Mouse (Mus musculus): ENCODE data around the gene Stk10. TPM values are rescaled to one million over a fixed set of nuclear protein-coding genes. Genes with fewer than 3 reads are reported as not detected.

The Stk10 gene
- polyA plus RNA-seq, 1 experiment from 2014 or later, result 1.6 TPM

DNA sequence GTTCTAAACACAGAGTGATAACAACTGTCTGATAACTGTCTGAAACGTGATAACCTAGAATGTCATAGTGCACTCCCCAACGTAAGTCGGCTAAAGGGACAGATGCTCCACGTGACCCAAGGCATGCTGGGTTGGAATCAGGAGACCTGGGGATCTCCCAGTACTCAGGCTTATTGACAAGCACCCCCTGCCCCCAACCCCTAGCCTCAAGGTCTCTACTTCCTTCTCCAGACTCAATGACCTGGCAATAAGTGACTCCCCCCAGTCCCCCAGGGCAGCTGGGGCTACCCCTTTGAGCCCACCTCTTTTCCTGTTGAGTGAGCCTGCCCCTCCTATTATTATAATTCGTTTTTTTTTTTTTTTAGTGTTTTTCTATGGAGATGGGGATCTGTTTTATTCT, 29.6 kb downstream of the Stk10 start:
- Histone ChIP-seq H3K4me2 (no peak overlapping the region), H3K4me3 (no peak overlapping the region), H3K9ac (no peak overlapping the region), H3K27me3 (no peaks in the 10 kb centered on the region), H3K27ac (no peak overlapping the region), H3K9me3 (no peaks in the 10 kb centered on the region), H3K4me1 (peaks cover 14% of the 10 kb centered on the region), H3K36me3 (no peaks in the 10 kb centered on the region)
- 66% methylated on average over 5 of the region's 5 CpGs for WGBS
- ATAC-seq (ENCODE audit: insufficient number of reproducible peaks, insufficient read depth, low FRiP score, low TSS enrichment, low read depth), result no peak

DNA sequence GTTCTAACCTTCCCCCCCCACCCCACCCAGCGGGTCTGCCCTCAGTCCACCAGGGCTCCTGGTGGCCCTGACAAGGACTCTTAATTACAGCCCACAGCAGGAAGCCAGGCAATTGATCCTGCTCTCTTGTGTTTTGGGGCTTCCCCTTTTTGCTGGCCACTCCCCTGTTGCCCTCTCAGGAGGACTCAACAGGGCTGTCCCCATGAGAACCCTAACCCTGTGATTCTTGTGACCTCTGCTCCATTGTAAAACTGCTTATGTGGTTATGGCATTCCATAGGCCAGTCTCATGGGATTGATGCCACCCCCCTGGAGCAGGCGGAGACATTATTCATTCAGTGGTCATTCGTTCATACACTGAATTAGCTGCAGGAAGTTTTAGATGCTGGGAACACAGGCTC, 30.6 kb downstream of the Stk10 start:
- no peak overlapping the region for H3K9ac ChIP-seq
- no peak overlapping the region for H3K27ac ChIP-seq
- WGBS, result 41% methylated on average over 3 of the region's 3 CpGs
- H3K4me1 ChIP-seq, result peaks cover 14% of the 10 kb centered on the region
- H3K27me3 ChIP-seq, result no peaks in the 10 kb centered on the region
- no peak for ATAC-seq (ENCODE audit: insufficient number of reproducible peaks, insufficient read depth, low FRiP score, low TSS enrichment, low read depth)
- no peak overlapping the region for H3K4me2 ChIP-seq
- H3K36me3 ChIP-seq, result no peaks in the 10 kb centered on the region
- no peaks in the 10 kb centered on the region for H3K9me3 ChIP-seq
- H3K4me3 ChIP-seq, result no peak overlapping the region

DNA sequence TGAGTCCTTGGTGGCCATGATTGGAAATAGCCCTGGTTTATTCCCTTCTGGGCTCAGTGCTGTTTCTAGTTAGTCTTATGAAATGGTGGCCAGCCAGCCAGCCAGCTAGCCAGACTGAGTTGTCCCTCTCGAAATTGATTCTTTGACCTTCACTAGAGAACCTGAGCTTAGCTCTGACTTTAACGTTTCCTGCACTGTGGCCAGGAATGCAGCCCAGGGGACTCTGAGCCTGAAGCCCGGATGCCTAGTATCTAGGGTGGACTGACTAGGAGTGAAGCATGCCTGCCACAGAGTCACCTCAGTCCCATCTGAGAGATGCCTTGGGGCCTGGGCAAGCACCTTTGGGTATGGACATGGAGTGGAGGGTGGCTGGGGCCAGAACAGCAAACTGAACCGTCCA, 31.5 kb downstream of the Stk10 start:
- Histone ChIP-seq H3K4me2 (no peak overlapping the region), H3K4me3 (no peak overlapping the region), H3K36me3 (no peaks in the 10 kb centered on the region), H3K9me3 (no peaks in the 10 kb centered on the region), H3K4me1 (peaks cover 11% of the 10 kb centered on the region), H3K27me3 (no peaks in the 10 kb centered on the region), H3K9ac (no peak overlapping the region), H3K27ac (no peak overlapping the region)
- 53% methylated on average over 4 of the region's 4 CpGs for WGBS
- no peak for ATAC-seq (ENCODE audit: insufficient number of reproducible peaks, insufficient read depth, low FRiP score, low TSS enrichment, low read depth)

DNA sequence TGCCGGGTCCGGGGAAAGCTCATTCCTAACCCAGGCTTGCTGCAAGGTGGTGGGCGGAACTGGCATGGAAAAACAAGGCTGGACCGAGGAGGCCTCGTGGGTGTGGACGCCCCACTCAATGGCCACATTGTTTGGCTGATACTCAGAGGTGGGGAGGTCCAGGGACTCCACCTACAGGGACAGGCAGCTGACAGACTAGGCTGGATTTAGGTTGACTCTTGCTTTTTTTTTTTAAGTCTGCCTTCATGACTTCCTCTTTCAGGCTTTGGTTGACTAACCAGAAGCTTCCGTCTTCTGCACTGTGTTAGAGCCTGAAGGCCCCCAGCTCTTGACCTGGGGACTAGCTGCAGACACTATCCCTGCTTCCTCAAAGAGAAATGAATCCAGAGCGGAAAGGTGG, 32.0 kb downstream of the Stk10 start:
- WGBS, result 37% methylated on average over 8 of the region's 8 CpGs
- H3K9me3 ChIP-seq, result no peaks in the 10 kb centered on the region
- no peaks in the 10 kb centered on the region for H3K36me3 ChIP-seq
- H3K27me3 ChIP-seq, result no peaks in the 10 kb centered on the region
- H3K4me2 ChIP-seq, result no peak overlapping the region
- H3K4me3 ChIP-seq, result no peak overlapping the region
- peaks cover 11% of the 10 kb centered on the region for H3K4me1 ChIP-seq
- ATAC-seq (ENCODE audit: insufficient number of reproducible peaks, insufficient read depth, low FRiP score, low TSS enrichment, low read depth), result no peak
- H3K9ac ChIP-seq, result no peak overlapping the region
- H3K27ac ChIP-seq, result no peak overlapping the region

DNA sequence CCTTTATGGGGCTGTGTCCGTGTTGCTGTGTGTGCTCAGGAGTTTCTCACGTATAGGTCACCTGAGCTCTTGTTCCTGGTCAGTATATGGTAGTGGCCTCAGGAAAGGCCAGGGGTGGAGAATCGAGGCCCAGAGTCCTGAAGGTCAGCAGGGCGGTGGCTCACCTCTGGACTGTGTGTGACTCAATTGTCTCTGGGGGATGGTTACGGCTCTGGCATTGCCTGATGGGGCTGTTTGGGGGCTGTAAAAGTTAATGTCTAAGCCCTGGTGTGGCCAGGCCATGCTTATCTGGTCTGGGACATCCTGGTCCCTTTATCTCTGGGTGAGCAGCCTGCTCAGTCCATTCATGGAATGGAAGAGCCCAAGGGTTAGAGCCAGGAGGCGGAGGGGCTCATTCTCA, 33.1 kb downstream of the Stk10 start:
- Histone ChIP-seq H3K4me3 (no peak overlapping the region), H3K9ac (no peak overlapping the region), H3K27ac (no peak overlapping the region), H3K9me3 (no peaks in the 10 kb centered on the region), H3K4me2 (no peak overlapping the region), H3K4me1 (peaks cover 11% of the 10 kb centered on the region), H3K27me3 (no peaks in the 10 kb centered on the region), H3K36me3 (no peaks in the 10 kb centered on the region)
- 85% methylated on average over 6 of the region's 6 CpGs for WGBS
- no peak for ATAC-seq (ENCODE audit: insufficient number of reproducible peaks, insufficient read depth, low FRiP score, low TSS enrichment, low read depth)

DNA sequence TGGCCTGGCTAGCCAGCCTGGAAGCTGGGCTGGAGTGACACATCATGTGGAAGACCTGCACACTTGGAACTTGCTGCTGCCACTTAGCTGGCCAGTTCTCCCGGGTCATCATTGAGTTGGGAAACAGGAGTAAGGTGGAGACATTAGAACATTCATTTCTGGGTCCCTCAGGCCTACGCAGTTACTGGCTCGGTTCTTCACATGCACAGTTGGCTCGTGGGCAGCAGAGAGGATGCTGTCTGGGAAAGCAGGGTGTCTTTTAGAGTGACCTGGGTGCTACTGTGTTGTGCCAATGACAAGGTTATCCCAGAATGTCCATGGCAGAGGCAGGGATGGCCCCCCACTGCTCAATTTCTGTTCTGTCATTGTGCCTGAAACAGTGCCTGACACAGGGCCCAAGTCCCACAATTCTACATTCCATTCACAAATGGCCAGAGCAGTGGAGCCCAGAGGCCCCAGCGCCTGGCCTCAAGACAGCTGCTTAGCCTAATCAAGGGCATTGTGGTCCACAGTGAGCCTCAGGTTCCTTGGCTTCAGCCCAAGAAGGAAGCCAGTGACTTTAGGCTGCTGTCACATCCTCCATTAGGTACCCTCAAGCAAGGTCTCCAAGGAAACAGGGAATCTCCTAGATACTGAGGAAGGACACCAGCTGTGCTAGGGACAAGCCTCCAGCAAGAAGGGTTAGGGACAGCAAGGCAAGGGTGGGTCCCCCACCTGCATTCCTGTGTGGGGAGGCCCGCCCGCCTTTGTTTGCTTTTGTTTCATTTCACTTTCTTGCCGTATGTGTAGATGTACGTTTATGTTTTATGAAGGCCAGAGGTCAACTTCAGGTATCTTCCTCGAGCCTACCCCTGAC, 34.1 kb downstream of the Stk10 start:
- 84% methylated on average over 10 of the region's 10 CpGs for WGBS

DNA sequence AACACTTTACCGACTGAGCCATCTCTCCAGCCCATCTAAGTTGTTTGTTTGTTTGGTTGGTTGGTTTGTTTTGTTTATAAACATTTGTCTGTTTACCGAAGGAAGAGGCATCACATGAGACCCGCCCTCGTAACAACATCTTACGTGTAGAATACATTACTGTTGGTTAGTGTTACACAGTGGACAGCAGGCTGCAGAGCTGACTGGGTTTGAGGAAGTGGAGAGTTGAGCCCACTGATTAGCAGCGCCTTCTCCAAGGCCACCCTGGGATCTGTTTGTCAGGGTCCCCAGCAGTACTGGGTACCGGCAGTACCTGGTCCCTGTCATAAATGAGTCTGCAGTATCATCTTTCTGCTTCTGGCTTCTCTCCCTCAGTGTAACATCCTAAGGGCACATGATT, 35.0 kb downstream of the Stk10 start:
- no peak for ATAC-seq (ENCODE audit: insufficient number of reproducible peaks, insufficient read depth, low FRiP score, low TSS enrichment, low read depth)
- WGBS, result 88% methylated on average over 7 of the region's 7 CpGs
- Histone ChIP-seq H3K4me1 (peaks cover 11% of the 10 kb centered on the region), H3K9me3 (no peaks in the 10 kb centered on the region), H3K36me3 (no peaks in the 10 kb centered on the region), H3K27ac (no peak overlapping the region; the same call in 1 of the 2 replicates), H3K4me3 (no peak overlapping the region), H3K27me3 (no peaks in the 10 kb centered on the region), H3K4me2 (no peak overlapping the region), H3K9ac (no peak overlapping the region)

More for the DNA sequence above, 34.1 kb downstream of the Stk10 start:
- Histone ChIP-seq H3K4me1 (peaks cover 11% of the 10 kb centered on the region), H3K27me3 (no peaks in the 10 kb centered on the region), H3K27ac (no peak overlapping the region), H3K9me3 (no peaks in the 10 kb centered on the region), H3K36me3 (no peaks in the 10 kb centered on the region), H3K4me3 (no peak overlapping the region), H3K4me2 (no peak overlapping the region), H3K9ac (no peak overlapping the region)
- ATAC-seq (ENCODE audit: insufficient number of reproducible peaks, insufficient read depth, low FRiP score, low TSS enrichment, low read depth), result no peak

DNA sequence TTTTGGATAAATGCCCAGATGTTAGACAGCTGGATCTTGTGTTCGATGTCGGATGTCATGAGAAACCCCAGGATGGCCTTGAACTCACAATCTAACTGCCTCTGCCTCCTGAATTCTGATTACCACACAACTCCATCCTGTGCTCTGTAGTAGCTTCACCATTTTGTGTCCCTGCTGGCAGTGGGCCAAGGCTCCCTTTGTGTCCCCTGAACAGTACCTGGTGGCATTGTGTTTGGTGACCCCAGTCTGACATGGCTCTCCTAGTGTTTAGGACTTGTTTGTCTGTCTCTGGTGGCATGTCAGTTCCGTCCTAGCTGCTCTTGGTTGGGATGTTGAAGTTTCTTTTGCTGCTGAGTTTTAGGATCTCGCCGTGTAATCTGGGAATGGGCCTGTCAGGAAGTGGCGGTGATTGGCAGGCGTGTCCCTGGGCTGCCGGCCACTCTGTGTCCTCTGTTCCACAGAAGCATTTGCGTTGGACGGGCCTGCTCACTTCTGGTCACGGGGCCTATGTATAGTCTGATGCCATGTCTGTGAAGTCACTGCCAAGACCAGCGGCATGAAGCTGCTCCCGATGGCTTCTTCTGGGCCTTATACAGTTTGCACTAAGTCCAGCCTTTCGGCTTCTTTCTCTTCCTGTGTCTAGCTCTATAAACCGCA, 35.7 kb downstream of the Stk10 start:
- H3K27me3 ChIP-seq, result no peaks in the 10 kb centered on the region
- no peaks in the 10 kb centered on the region for H3K9me3 ChIP-seq
- ATAC-seq (ENCODE audit: insufficient number of reproducible peaks, insufficient read depth, low FRiP score, low TSS enrichment, low read depth), result no peak
- no peak overlapping the region; the same call in 1 of the 2 replicates for H3K27ac ChIP-seq
- H3K4me1 ChIP-seq, result peaks cover 11% of the 10 kb centered on the region
- H3K9ac ChIP-seq, result no peak overlapping the region
- H3K4me2 ChIP-seq, result no peak overlapping the region
- no peaks in the 10 kb centered on the region for H3K36me3 ChIP-seq
- WGBS, result 83% methylated on average over 15 of the region's 15 CpGs
- no peak overlapping the region for H3K4me3 ChIP-seq

DNA sequence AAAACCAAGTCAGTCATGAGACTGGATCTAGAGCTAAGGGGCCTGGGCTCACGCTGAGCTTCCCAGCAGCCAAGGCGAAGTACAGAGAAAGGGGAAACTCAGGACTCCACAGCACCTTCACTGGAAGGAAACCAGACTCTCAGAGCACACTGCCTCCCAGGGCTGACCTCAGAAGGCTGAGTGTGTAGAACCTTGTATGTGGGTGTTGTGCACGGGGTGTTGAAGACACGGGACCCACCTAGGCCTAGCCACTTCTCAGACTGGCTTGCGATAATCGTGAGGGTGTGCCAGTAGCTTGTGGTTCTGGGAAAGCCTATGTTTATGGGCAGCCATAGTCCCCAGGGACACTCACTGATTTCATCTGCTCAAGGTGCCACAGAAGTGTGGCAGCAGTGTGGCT, 38.0 kb downstream of the Stk10 start:
- Histone ChIP-seq H3K9ac (no peak overlapping the region), H3K9me3 (no peaks in the 10 kb centered on the region), H3K4me3 (no peak overlapping the region), H3K36me3 (no peaks in the 10 kb centered on the region), H3K27ac (no peak overlapping the region), H3K4me2 (no peak overlapping the region), H3K27me3 (no peaks in the 10 kb centered on the region), H3K4me1 (peaks cover 9% of the 10 kb centered on the region)
- 83% methylated on average over 6 of the region's 6 CpGs for WGBS
- ATAC-seq (ENCODE audit: insufficient number of reproducible peaks, insufficient read depth, low FRiP score, low TSS enrichment, low read depth), result no peak

DNA sequence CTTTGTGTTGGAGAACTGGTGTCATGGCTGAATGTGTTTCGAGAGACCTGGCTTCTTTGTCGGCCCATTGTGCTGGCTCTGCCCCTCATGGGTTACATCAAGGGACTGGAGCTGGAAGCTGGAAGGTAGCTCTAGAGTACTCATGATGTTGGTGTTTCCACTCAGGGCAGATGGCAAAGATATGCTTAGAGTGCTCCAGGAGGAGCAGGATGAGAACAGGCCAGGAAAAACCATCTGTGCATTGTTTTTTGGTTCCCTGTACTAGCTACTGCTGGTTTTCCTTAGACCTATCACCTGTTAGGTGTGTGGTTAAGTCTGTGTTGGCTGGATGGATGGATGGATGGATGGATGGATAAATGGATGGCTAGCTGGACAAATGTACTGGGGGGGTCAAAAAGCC, 40.6 kb downstream of the Stk10 start:
- no peak for ATAC-seq (ENCODE audit: insufficient number of reproducible peaks, insufficient read depth, low FRiP score, low TSS enrichment, low read depth)
- Histone ChIP-seq H3K4me2 (no peak overlapping the region), H3K4me1 (peaks cover 13% of the 10 kb centered on the region), H3K9ac (no peak overlapping the region), H3K4me3 (no peak overlapping the region), H3K36me3 (no peaks in the 10 kb centered on the region), H3K27me3 (no peaks in the 10 kb centered on the region), H3K9me3 (no peaks in the 10 kb centered on the region), H3K27ac (no peak overlapping the region)
- 95% methylated on average over 2 of the region's 2 CpGs for WGBS

DNA sequence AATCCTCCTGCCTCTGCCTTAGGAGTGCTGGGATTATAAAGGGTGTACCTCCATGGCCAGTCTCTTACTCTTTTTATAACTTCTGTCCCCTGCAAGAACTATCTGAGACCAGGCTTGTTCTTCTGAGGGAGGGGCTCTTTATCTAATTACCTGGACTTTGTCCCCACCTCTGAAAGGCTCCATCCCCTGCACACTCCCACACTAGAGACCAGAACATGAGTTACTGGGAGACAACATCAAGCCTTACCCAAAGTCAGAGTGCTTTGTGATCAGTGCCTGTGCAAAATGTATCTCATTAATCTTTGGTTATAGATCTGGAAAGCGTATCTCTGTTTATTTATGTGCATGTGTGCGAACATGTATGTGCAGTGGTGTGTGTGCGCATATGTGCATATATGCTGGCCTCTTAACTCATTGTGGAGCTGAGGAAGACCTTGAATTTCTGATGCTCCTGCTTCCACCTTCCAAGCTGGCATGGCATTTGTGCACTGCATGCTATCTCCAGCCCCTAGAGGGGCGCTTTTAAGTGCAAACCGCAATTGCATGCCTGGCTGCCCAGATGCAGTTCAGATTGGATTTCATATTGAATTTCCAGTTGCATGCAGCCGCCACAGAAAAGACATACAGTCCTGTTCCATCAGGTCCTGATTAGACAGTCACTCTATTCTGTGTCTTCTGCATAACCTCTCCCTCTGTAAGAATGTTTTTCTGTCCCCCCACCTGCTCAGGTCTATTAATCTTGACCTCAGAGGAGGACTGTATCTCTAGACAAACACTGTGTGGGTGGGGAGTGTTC, 43.1 kb downstream of the Stk10 start:
- no peak overlapping the region for H3K4me2 ChIP-seq
- H3K4me3 ChIP-seq, result no peak overlapping the region
- no peaks in the 10 kb centered on the region for H3K36me3 ChIP-seq
- 0 out of 2 replicates have a peak overlapping the region, but pooled peaks have one; percentile 11 for H3K27ac ChIP-seq
- no peaks in the 10 kb centered on the region for H3K9me3 ChIP-seq
- no peak overlapping the region for H3K9ac ChIP-seq
- H3K4me1 ChIP-seq, result peaks cover 16% of the 10 kb centered on the region
- ATAC-seq (ENCODE audit: insufficient number of reproducible peaks, insufficient read depth, low FRiP score, low TSS enrichment, low read depth), result no peak
- no peaks in the 10 kb centered on the region for H3K27me3 ChIP-seq
- 58% methylated on average over 6 of the region's 6 CpGs for WGBS
